Mouse (Mus musculus) bone marrow, adult 2 months (tissue): ENCODE measurements around the gene Xkr7.

Experiments used
- CTCF ChIP-seq: fragments of 200-500 bp; IDR thresholded peaks from 2 replicates; pipeline ENCODE4 v1.5.1; 2011; ENCODE audit warnings: low read length, control low read depth; ENCODE audit not compliant: control insufficient read depth, insufficient read depth
- POLR2A ChIP-seq: fragments of 200-500 bp; IDR thresholded peaks from 2 replicates; pipeline ENCODE4 v1.6.1; 2011; ENCODE audit warnings: low read depth, mild to moderate bottlenecking, control low read depth, low read length, borderline replicate concordance; ENCODE audit not compliant: control insufficient read depth

- TF ChIP-seq POLR2A: no peak
- no peak for TF ChIP-seq CTCF
These were observed 28.6 kb downstream of the Xkr7 start for GRCm38 (mm10) chr2:153060216-153060615.
